Mouse (Mus musculus) MEL (cell line): ENCODE results near the gene Slc25a20. TPM values are rescaled to one million over a fixed set of nuclear protein-coding genes. Genes with fewer than 3 reads are reported as not detected.
A peak's percentile ranks its signal among the peaks of the same experiment; 100 is the strongest.

Experiments
- DNase-seq: peaks from one replicate; pipeline ENCODE4 v3.0.0; 2011; ENCODE audit warnings: low read depth, low spot score
- H3K27ac ChIP-seq: 2 replicates; pipeline ENCODE4 v1.5.1; 2012; ENCODE audit warnings: low read depth, mild to moderate bottlenecking, control low read depth, low read length, moderate library complexity; ENCODE audit not compliant: control insufficient read depth
- H3K27me3 ChIP-seq, 2 experiments: fragments of 150-350 bp in 1 of 2; sonication (generic) in 1 of 2; 2 replicates each; pipeline ENCODE4 v1.6.1; 2012; ENCODE audit warnings: low read length in 2 of 2, mild to moderate bottlenecking in 2 of 2, improper control_type of control experiment in 1 of 2, moderate library complexity in 1 of 2; ENCODE audit not compliant: insufficient read depth in 2 of 2, control insufficient read depth in 1 of 2
- H3K36me3 ChIP-seq, 2 experiments: 2 replicates each; pipeline ENCODE4 v1.6.1; 2012 to 2014; ENCODE audit warnings: low read length in 2 of 2, improper control_type of control experiment in 1 of 2, inconsistent platforms in 1 of 2, mild to moderate bottlenecking in 1 of 2; ENCODE audit not compliant: insufficient read depth in 2 of 2, control insufficient read depth in 1 of 2
- H3K4me1 ChIP-seq, 2 experiments: fragments of 150-350 bp in 1 of 2; sonication (generic) in 1 of 2; 2 replicates each; pipeline ENCODE4 v1.6.1; 2012; ENCODE audit warnings: low read length in 2 of 2, improper control_type of control experiment in 1 of 2, mild to moderate bottlenecking in 1 of 2; ENCODE audit not compliant: insufficient read depth in 2 of 2, control insufficient read depth in 1 of 2
- H3K4me3 ChIP-seq, 2 experiments: fragments of 150-350 bp in 1 of 2; sonication (generic) in 1 of 2; 2 replicates each; pipeline ENCODE4 v1.5.1; 2012; ENCODE audit warnings: low read depth in 2 of 2, low read length in 2 of 2, mild to moderate bottlenecking in 2 of 2, moderate library complexity in 2 of 2, control low read depth in 1 of 2, improper control_type of control experiment in 1 of 2; ENCODE audit not compliant: control insufficient read depth in 1 of 2, insufficient read depth in 1 of 2
- H3K79me2 ChIP-seq: 2 replicates; pipeline ENCODE4 v1.6.1; 2012; ENCODE audit warnings: mild to moderate bottlenecking, low read length, moderate library complexity; ENCODE audit not compliant: control insufficient read depth, poor library complexity, insufficient read depth
- H3K9ac ChIP-seq: 2 replicates; pipeline ENCODE4 v1.6.1; 2012; ENCODE audit warnings: low read depth, mild to moderate bottlenecking, control low read depth, low read length, moderate library complexity; ENCODE audit not compliant: control insufficient read depth, poor library complexity, severe bottlenecking
- H3K9me3 ChIP-seq: fragments of 150-350 bp; sonication (generic); replicated peaks from 2 replicates; pipeline ENCODE4 v1.6.1; 2012; ENCODE audit warnings: mild to moderate bottlenecking, low read length, improper control_type of control experiment, moderate library complexity; ENCODE audit not compliant: insufficient read depth
- BHLHE40 ChIP-seq: IDR thresholded peaks from 2 replicates; pipeline ENCODE4 v1.6.1; 2012; ENCODE audit warnings: low read depth, mild to moderate bottlenecking, inconsistent platforms, low read length, improper control_type of control experiment, borderline replicate concordance
- E2F4 ChIP-seq: IDR thresholded peaks from 2 replicates; pipeline ENCODE4 v1.6.1; 2011; ENCODE audit warnings: low read depth, low read length, improper control_type of control experiment, borderline replicate concordance
- EP300 ChIP-seq, 2 experiments: IDR thresholded peaks; 2 replicates each; pipeline ENCODE4 v1.6.1; 2011; ENCODE audit warnings: improper control_type of control experiment in 2 of 2, low read length in 2 of 2, low read depth in 1 of 2, mild to moderate bottlenecking in 1 of 2
- ETS1 ChIP-seq: IDR thresholded peaks from 2 replicates; pipeline ENCODE4 v1.6.1; 2012; ENCODE audit warnings: low read depth, mild to moderate bottlenecking, inconsistent platforms, low read length, improper control_type of control experiment, moderate library complexity
- GATA1 ChIP-seq: IDR thresholded peaks from 2 replicates; pipeline ENCODE4 v1.6.1; 2011; ENCODE audit warnings: low read depth, low read length, improper control_type of control experiment
- HCFC1 ChIP-seq: IDR thresholded peaks from 2 replicates; pipeline ENCODE4 v1.6.1; 2012; ENCODE audit warnings: low read depth, mild to moderate bottlenecking, inconsistent platforms, low read length, improper control_type of control experiment, moderate library complexity
- KAT2A ChIP-seq: conservative IDR thresholded peaks from 2 replicates; pipeline ENCODE4 v1.6.1; 2012; ENCODE audit warnings: low read depth, low read length, improper control_type of control experiment, inconsistent platforms
- MAFK ChIP-seq: IDR thresholded peaks from 2 replicates; pipeline ENCODE4 v1.6.1; 2011; ENCODE audit warnings: low read depth, mild to moderate bottlenecking, low read length, improper control_type of control experiment, borderline replicate concordance
- MAZ ChIP-seq: IDR thresholded peaks from 2 replicates; pipeline ENCODE4 v1.6.1; 2012; ENCODE audit warnings: low read depth, mild to moderate bottlenecking, inconsistent platforms, low read length, improper control_type of control experiment
- MEF2A ChIP-seq: IDR thresholded peaks from 2 replicates; pipeline ENCODE4 v1.6.1; 2014; ENCODE audit warnings: low read depth, mild to moderate bottlenecking, inconsistent platforms, low read length, improper control_type of control experiment; ENCODE audit not compliant: poor library complexity, insufficient replicate concordance, severe bottlenecking; ENCODE audit errors: extremely low read depth
- MYC ChIP-seq: IDR thresholded peaks from 2 replicates; pipeline ENCODE4 v1.6.1; 2011; ENCODE audit warnings: low read depth, mild to moderate bottlenecking, low read length, improper control_type of control experiment, moderate library complexity
- NRF1 ChIP-seq: IDR thresholded peaks from 2 replicates; pipeline ENCODE4 v1.6.1; 2014; ENCODE audit warnings: low read depth, mild to moderate bottlenecking, inconsistent platforms, low read length, improper control_type of control experiment, moderate library complexity; ENCODE audit not compliant: poor library complexity, insufficient read depth, severe bottlenecking
- POLR2A ChIP-seq, 2 experiments: IDR thresholded peaks; 2 replicates each; pipeline ENCODE4 v1.6.1; 2011 to 2012; ENCODE audit warnings: low read length in 2 of 2, mild to moderate bottlenecking in 2 of 2, control low read depth in 1 of 2, improper control_type of control experiment in 1 of 2, low read depth in 1 of 2, moderate library complexity in 1 of 2; ENCODE audit not compliant: control insufficient read depth in 1 of 2, insufficient read depth in 1 of 2, poor library complexity in 1 of 2
- POLR2AphosphoS2 ChIP-seq: IDR thresholded peaks from 2 replicates; pipeline ENCODE4 v1.6.1; 2011; ENCODE audit warnings: low read length, improper control_type of control experiment
- SIN3A ChIP-seq: IDR thresholded peaks from 2 replicates; pipeline ENCODE4 v1.6.1; 2012; ENCODE audit warnings: low read length, improper control_type of control experiment, inconsistent platforms
- TBP ChIP-seq: IDR thresholded peaks from 2 replicates; pipeline ENCODE4 v1.8.0; 2011; ENCODE audit warnings: low read depth, low read length, improper control_type of control experiment
- UBTF ChIP-seq: IDR thresholded peaks from 2 replicates; pipeline ENCODE4 v1.6.1; 2012; ENCODE audit warnings: low read depth, mild to moderate bottlenecking, inconsistent platforms, low read length, improper control_type of control experiment, moderate library complexity, borderline replicate concordance; ENCODE audit not compliant: insufficient read depth
- ZC3H11A ChIP-seq: IDR thresholded peaks from 2 replicates; pipeline ENCODE4 v1.6.1; 2012; ENCODE audit warnings: low read depth, mild to moderate bottlenecking, inconsistent platforms, low read length, improper control_type of control experiment
- ZKSCAN1 ChIP-seq: IDR thresholded peaks from 2 replicates; pipeline ENCODE4 v1.6.1; 2012; ENCODE audit warnings: low read depth, mild to moderate bottlenecking, inconsistent platforms, low read length, improper control_type of control experiment, moderate library complexity
- ZMIZ1 ChIP-seq: IDR thresholded peaks from 2 replicates; pipeline ENCODE4 v1.6.1; 2012; ENCODE audit warnings: low read depth, mild to moderate bottlenecking, inconsistent platforms, low read length, improper control_type of control experiment, moderate library complexity
- ZNF384 ChIP-seq: IDR thresholded peaks from 2 replicates; pipeline ENCODE4 v1.6.1; 2012; ENCODE audit warnings: low read depth, mild to moderate bottlenecking, inconsistent platforms, low read length, improper control_type of control experiment
- polyA plus RNA-seq, 2 experiments: library from polyadenylated mRNA; stranded (reverse) in 1 of 2; unstranded in 1 of 2; fragments of >175 nt in 1 of 2; fragments of >200 nt in 1 of 2; gene quantifications; 2 replicates each; pipeline versions ENCODE4 v1.2.1 to v1.2.4; 2012; ENCODE audit warnings: low replicate concordance in 2 of 2, low read depth in 1 of 2; ENCODE audit not compliant: insufficient read length in 2 of 2, insufficient read depth in 1 of 2, missing spikeins in 1 of 2
- total RNA-seq: library from RNA; depleted of rRNA; stranded (reverse); fragments of 300-350 nt; gene quantifications from 2 replicates; pipeline ENCODE4 v1.2.3, GENCODE M21; 2012

The Slc25a20 gene
- total and polyA plus RNA-seq, 3 experiments: 19.3 to 24.1 TPM; not detected in 1

DNA sequence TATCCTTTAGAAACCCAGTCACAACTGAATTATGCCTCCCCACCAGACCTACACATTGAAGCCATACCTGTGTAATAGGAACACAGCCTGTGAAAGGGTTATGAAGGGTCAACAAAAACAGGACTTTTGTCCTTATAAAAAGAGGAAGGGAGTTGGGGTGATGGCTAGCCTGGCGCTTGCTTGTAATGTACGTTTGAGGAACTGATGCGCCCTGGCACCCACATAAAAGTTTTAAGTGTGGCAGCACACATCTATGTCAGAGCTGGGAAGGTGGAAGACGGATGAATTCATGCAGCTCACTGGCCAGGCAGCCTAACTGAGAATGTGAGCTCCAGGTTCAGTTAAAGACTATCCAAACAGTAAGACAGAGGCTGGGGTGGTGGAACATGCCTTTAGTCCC is 54.3 kb downstream of the Slc25a20 start:
- Histone ChIP-seq H3K9ac (no peak overlapping the region), H3K27ac (no peak overlapping the region), H3K4me3 (no peak overlapping the region), H3K36me3 (peaks cover 0 to 13% of the 10 kb centered on the region in 2 experiments; a peak in 2 of 4 replicates), H3K79me2 (peaks cover 10% of the 10 kb centered on the region), H3K27me3 (no peaks in the 10 kb centered on the region), H3K4me1 (no peaks in the 10 kb centered on the region), H3K9me3 (no peaks in the 10 kb centered on the region)
- no peak for DNase-seq
- TF ChIP-seq MAFK (no peak), TBP (no peak), ZC3H11A (no peak), KAT2A (no peak)

DNA sequence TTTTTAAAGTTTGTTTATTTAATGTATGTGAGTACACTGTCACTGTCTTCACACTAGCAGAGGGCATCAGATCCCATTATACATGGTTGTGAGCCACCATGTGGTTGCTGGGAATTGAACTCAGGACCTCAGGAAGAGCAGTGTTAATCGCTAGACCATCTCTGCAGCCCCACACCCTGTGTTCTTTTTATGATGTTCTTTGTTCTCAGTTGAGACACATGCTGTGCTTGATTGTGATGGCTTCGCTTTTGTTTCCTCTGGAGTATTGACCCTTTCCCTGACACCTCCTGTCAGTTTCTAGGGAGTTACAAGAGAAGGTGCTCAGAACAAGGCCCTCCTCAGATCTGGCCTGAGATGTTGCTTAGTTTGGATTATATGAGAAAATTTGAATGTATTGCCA is 61.9 kb downstream of the Slc25a20 start:
- TF ChIP-seq ETS1: no peak
- TF ChIP-seq E2F4: no peak
- TF ChIP-seq GATA1: no peak
- no peak for TF ChIP-seq MYC
- no peak for TF ChIP-seq ZMIZ1
- DNase-seq: no peak
- Histone ChIP-seq H3K4me1 (no peaks in the 10 kb centered on the region), H3K4me3 (no peak overlapping the region), H3K27me3 (no peaks in the 10 kb centered on the region), H3K9ac (no peak overlapping the region), H3K79me2 (no peaks in the 10 kb centered on the region; the same call in 1 of the 2 replicates), H3K9me3 (no peaks in the 10 kb centered on the region), H3K27ac (no peak overlapping the region), H3K36me3 (peaks cover 0 to 19% of the 10 kb centered on the region in 2 experiments; a peak in 3 of 4 replicates)

DNA sequence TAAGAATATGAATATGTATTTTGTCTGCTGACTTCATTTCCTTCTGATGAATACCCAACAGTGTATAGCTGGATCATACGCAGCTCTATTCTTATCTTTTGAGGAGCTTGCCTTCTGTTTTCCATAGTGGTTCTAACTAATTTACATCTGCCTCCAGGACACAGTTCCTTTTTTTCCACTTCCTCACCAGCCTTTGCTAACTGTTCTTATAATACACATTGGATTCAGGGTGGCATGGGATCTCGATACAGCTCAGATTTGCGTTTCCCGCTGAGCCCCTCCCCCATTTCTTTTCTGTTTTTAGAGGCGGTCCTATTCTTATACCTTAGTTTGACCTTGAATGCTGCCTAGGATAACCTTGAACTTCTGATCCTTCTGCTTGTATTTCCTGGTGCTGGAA is 64.2 kb downstream of the Slc25a20 start:
- Histone ChIP-seq H3K36me3 (peaks cover 0 to 24% of the 10 kb centered on the region in 2 experiments; a peak in 3 of 4 replicates), H3K79me2 (no peaks in the 10 kb centered on the region; the same call in 1 of the 2 replicates), H3K4me3 (no peak overlapping the region), H3K4me1 (no peaks in the 10 kb centered on the region; a peak in 1 of 4 replicates), H3K27ac (no peak overlapping the region), H3K27me3 (no peaks in the 10 kb centered on the region), H3K9ac (no peak overlapping the region), H3K9me3 (no peaks in the 10 kb centered on the region)
- no peak for TF ChIP-seq ZNF384
- TF ChIP-seq BHLHE40: no peak
- no peak for TF ChIP-seq SIN3A
- TF ChIP-seq MEF2A: no peak
- no peak for TF ChIP-seq MYC
- TF ChIP-seq POLR2AphosphoS2: no peak
- TF ChIP-seq MAFK: no peak
- TF ChIP-seq KAT2A: no peak
- TF ChIP-seq UBTF: no peak
- TF ChIP-seq TBP: no peak
- TF ChIP-seq POLR2A (IDR thresholded peaks at IDR 0.05; ENCODE audit: control insufficient read depth in 1 of 2, insufficient read depth in 1 of 2, low read depth in 1 of 2, low read length in 2 of 2, poor library complexity in 1 of 2): no peak
- TF ChIP-seq ZKSCAN1: no peak
- no peak for TF ChIP-seq E2F4
- no peak for TF ChIP-seq EP300 (IDR thresholded peaks at IDR 0.05; ENCODE audit: low read depth in 1 of 2, low read length in 2 of 2)
- TF ChIP-seq MAZ: no peak
- TF ChIP-seq HCFC1: no peak
- no peak for TF ChIP-seq ZMIZ1
- TF ChIP-seq NRF1: no peak
- DNase-seq: peak; percentile 18
